Mouse (Mus musculus) natural killer cell, adult 2 months (primary cell): Measurements from ENCODE around the gene Cfap54.

Experiments used
- DNase-seq, 2 experiments: peaks; one replicate each; pipeline ENCODE4 v3.0.0; 2022; ENCODE audit warnings: low spot score in 2 of 2

Cfap54 gene

DNA sequence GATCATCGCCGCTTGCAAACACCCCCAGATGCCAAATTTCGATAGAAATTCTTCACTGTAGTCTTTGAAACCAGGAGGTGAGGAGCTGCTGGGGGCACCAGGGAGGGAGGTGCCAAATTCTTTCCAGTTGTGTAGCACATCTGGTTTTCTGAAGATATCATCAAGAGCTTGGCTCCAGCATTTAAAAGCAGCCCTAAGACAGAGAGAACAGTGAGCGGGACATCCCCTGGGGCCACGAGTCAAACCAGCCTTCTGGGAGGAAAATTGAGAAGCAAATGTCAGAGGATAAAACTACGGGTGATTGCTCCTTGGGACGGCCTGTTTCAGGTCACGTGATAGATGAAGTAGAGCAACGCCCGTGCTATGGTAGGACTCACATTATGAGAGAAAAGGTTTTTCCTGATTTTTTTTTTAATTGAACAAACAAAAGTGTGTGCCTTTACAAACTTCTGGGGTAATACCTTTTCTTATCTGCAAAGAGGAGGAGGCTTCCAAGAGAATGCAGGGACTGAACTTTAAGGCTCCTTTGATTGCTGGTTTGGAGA lies 143.6 kb downstream of the Cfap54 start:
- no peak for DNase-seq

DNA sequence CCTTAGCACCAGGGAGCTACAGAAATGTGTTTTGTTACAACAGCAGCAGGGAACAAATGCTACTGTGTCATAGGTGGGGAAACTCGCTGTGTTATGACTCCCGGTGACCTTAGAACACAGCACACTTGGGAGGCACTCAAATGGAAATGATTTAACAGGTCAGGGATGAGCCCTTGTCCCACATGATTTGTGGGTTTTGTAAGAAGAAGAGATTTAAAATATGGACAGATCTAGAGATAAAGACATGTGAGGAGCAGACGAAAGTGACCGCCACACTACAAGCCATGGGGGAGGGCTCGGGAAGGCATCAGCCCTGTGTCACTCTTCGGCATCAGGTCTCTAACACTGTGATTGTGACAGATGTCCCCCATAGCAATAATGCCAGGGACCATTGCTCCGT lies 144.3 kb downstream of the Cfap54 start:
- DNase-seq = no peak

DNA sequence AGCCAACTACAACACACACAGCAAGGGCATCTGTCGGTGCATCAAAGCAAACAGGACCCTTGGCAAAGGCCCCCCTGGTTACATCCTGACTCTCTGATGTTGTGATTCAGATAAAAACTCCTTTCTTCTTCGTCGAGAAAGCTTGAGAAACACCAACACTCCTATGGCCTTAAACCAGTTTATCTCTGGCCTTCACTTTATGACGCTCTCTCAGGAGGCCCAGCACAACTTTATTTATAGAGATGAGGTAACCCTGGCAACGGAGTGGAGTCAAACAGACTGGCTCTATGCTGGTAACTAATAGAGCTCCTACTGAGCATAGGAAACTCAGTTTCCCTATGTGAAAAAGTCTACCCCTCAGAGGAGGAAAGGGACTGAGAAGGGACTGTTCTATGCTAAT lies 146.9 kb downstream of the Cfap54 start:
- no peak for DNase-seq

DNA sequence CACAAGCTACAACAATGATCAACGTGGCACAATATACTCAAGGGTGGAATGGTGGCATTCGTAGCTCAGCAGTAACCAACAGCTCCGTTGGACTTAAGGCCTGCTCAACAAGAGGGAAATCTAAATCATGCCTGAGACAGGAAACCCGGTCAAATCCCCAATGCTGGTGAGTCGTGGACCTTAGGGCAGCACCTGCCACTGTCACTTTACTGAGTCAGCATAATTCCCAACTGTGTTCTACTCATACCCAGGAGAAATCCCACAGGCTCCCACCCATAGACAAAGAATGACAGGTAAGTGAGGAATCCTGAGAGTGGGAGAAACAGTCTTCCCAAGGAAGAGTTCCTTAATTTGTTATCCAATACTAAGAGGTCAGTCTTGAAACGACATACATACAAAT lies 147.8 kb downstream of the Cfap54 start:
- no peak for DNase-seq

DNA sequence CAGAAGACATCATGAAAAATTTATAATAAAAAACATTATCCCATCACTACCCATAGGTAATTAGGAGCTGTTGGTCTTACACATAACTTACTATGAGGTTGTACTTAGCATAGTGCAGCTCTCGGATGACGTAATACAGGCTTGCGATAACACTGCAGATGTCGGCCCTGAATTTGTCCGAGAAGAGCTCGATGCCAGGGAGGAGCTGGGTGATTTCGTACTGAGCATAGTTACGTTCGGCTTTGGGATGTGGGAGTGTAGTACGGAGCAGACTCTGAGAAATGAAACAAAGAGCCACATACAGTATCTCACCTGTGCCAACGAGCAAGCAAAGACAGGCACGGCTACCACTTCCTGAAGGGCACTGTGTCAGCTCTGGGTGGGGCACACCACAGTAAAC lies 149.0 kb downstream of the Cfap54 start:
- no peak for DNase-seq

DNA sequence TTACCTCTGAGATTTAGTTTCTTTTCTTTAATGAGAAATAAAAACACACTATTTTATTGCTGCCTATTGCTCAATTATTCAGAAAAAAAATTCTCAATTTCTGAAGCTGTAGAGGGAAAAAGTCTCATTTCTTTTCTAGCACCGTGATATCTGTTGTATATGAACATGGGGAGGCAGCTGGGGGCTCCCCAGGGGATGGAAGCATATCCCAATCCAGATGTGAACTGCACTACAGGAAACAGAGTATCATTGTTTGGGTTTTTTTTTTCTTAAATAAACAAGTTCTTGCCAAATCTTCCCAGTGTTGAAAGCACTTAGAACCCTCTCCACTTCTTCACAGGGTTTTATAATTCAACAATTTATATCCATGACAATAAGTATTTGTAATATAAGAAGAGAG lies 151.4 kb downstream of the Cfap54 start:
- no peak for DNase-seq

DNA sequence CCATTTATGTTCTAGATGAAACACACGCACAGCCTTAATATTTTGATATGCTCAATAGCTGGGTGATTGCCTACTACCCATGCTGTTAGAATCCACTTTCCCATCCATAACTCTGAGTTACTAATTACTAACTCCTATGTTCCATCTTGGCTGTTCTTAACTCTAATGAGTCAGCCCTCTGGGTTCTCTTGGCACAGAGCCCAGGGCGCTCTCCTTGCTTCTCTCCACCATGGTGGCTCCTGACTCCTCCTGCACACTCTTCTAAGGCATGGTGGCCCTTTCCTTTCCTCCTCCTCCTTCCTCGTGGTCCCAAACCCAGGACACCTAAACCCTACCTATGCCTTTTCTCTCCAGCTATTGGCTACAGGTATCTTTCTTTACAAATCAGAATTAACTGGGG lies 153.2 kb downstream of the Cfap54 start:
- no peak for DNase-seq

DNA sequence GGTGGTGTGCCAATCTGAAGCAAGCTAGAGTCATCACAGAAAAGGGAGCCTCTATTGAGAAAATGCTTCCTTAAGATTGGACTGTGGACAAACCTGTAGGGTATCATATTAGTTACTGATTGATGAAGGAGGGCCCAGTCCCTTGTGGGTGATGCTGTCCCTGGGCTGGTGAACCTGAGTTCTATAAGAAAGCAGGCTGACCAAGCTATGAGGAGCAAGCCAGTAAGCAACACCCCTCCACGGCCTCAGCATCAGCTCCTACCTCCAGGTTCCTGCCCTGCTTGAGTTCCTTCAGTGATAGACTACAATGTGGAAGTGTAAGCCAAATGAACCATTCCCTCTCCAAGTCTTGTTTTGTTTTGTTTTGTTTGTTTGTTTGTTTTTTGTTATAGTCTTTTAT lies 162.9 kb downstream of the Cfap54 start:
- no peak for DNase-seq

DNA sequence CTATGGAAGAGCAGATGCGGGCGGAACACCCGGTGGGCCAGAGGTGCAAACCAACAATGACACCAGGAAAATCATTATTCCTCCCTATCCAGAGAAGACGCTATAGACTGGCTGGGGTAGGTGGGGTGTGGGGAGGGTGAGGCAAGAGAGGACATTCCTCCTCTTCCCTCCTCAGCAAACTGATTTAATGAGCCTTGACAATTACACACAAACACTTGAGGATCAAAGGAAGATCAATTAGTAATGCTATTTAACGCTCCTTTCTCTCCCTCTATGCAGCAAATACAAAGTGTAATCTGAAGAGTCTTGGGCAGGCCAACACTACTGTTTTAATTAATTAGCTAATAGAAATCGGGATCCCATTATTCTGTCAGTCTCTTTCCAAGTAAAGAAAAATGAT lies 174.2 kb downstream of the Cfap54 start:
- no peak for DNase-seq

DNA sequence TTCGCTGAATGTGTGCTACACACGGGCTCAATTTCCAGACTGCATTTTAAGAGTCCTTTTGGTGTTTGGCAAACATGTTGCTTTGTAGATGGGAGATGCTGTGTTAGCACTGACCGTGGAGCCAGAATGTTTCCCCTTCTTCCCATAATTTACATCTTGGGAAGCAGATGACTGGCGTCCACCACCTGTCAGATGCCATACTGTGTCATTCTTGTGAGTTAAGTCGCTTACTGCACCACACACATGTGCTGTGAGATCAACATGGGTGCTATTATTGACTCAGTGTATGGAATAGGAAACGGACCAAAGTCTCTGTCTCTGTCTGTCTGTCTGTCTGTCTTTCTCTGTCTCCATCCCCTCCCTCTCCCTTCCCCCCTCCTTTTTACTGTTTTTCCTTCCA lies 193.0 kb downstream of the Cfap54 start:
- DNase-seq = no peak

DNA sequence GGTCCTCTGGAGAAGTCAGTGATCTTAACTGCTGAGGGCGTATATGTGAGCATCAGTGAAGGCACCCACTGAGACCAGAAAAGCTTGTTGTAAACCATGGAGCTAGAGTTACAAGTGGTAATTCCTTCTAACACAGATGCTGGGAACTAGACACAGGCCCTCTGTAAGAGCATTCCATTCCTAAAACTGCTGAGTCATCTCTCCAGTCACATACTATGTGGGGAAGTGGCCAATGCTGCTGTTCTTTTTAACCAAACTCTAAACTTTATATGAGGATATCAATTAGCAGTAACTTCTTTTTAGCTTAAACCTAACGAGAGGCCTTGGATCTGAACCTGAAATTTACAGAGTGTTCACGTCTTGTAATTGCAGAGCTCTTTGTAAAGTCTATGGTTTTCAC lies 203.4 kb downstream of the Cfap54 start:
- no peak for DNase-seq

DNA sequence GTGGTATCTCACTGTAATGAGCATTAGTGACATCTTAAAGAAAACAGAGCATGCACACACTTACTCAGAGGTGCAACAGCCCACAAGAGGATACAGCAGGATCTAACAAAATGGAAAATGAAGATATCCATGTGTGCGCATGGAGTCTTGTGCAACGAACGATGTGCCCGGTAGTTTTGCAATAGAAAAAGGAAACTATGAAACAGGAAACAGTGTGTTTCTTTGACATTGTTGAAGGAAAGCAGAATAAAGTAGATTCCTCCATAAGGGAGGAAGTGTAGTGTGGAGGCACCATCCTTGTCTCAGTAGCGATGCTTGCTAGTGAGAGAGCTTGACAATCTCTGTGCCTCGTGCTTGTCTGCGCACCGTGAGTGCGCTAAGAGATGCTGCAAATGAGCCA lies 240.4 kb downstream of the Cfap54 start:
- DNase-seq = no peak

DNA sequence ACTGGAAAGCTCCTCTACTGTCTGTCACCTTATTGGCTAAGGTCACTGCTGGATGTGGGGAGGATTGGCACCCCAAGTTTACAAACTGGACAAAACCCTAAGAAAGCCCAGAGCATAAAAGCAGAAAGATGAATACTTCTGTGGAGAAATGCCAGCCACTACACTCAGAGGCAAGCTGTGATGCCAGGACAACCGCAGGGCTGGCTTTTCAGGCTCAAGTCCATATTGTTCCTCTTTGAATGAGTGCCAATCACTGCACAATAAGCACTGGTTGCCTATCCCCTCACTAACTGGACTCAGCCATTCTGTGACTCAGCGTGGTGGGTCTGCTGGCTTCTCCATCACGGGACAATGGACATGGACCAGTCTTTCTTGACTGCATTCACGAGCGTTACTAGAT lies 243.8 kb downstream of the Cfap54 start:
- no peak for DNase-seq

DNA sequence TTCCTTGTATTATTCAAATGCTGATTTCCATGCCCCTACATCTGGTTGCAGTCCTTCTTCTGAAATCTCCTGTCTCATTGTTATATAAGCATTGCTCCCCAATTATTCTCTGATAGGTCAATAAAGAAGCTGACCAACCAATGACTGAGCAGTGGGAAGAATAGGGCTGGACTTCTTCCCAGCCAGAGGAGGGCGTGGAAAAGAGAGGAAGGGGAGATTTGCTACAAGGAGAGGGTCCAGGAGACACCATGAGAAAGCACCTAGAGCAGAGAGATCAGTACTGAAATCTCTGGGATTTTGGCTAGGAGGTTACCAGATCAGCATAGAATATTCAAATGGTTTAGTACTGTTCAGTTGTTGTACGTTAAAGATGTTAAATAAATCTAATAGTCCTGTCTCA lies 244.4 kb downstream of the Cfap54 start:
- no peak for DNase-seq

DNA sequence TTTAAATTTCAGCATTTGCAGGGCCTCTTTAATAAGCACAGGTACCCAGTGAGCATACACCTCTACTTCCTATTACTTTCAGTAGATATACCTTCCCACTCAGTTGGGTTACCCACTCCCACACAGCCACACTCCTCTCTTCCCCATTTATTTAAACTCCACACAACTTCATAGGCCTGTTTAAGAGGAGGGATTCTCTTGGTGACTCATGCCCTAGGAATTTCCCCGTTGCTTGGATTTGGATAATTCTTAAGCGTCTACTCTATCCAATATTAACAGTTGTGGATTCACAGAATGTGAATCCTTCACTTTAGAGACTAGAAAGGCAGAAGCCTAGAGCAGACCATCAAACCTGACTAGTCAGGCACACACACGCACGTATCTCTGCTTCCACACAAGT lies 259.9 kb downstream of the Cfap54 start:
- DNase-seq = no peak

DNA sequence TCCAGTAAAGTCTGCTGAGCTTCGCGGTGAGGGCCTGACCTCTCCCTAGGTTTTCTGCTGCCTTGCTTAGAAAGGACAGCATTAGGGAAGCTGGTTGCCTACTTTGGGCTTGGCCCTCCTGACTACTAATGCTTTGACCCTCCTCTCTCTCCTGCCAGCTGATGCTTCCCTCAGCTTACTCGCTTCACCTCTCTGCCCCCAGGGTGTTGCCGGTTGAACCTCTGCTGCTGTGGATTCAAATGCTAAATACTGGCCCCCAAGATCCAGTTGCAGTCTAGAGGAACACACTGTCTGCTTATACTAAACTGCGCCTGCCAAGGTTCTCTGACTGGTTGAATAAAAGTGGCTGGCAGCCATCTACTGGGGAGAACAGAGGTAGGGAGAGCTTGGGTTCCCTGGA lies 263.2 kb downstream of the Cfap54 start:
- no peak for DNase-seq

DNA sequence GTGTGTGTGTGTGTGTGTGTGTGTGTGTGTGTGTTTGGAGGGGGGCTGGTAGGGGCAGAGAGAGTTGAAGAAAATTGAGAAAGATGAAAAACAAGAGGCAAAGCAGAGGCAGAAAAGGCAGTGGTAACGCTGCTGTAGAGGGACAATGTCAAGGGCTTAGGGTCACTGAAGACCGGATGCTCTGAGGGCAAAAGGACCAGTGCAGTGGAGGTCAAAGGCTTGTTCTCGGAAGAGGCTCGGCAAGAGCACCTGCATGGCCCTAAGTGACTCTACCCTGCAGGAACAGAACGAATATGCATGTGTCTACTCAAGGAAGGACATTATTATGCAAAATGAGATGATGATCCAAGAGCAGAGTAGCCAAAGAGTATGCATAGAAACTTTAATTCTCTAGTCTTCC lies 264.5 kb downstream of the Cfap54 start:
- DNase-seq = no peak

DNA sequence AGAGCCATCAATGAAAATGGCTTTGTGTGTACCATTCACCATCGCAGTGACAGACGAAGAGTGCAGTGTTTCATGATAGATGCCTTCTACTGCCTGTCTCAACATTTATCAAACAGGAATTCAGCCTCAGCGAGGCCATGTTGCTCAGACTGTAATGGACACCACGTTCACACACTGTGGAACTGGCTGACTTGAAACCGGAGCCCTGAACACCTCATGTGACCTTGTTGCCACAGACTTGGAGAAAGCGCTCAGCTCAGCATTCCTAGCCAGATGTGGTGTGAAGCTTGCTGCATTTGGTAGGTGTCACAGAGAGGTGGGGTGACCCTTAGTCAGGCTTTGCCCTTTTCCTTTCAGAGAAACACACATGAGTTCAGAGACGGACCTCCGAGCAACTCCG lies 270.5 kb downstream of the Cfap54 start:
- no peak for DNase-seq

DNA sequence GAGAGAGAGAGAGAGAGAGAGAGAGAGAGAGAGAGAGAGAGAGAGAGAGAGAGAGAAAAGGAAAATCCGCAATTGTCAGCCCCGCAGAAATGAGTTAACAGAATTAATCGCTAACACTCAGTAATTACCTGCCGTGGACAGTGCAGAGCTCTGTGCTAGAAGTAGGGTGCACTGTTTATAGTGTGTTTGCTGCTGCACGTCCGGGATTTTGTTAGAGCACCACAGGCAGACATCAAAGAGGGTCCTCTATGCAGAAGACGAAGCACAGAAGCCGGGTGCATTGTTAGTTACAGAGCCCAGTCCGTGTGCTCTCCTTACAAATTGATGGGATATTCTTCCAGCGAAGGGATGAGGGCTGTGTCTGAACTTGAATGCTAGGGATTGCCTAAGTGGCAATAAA lies 289.5 kb downstream of the Cfap54 start:
- DNase-seq = no peak

DNA sequence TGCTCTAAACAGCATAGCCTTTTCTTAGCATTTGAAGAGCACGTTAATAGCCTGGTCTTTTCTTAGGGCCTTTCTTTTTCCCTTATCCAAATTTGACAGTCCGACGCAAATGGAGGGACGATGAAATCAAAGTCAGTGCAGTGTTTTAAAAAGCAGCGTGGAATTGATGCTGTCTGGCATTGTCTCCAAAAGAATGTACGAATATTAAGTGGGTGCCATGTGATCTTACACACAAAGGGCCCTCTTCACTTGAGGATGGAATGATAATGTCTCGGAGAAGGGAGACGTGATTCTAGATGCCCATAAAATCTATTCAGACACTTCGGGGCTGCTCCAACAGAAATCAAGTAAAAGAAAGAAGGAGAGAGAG lies 289.9 kb downstream of the Cfap54 start:
- DNase-seq = no peak

DNA sequence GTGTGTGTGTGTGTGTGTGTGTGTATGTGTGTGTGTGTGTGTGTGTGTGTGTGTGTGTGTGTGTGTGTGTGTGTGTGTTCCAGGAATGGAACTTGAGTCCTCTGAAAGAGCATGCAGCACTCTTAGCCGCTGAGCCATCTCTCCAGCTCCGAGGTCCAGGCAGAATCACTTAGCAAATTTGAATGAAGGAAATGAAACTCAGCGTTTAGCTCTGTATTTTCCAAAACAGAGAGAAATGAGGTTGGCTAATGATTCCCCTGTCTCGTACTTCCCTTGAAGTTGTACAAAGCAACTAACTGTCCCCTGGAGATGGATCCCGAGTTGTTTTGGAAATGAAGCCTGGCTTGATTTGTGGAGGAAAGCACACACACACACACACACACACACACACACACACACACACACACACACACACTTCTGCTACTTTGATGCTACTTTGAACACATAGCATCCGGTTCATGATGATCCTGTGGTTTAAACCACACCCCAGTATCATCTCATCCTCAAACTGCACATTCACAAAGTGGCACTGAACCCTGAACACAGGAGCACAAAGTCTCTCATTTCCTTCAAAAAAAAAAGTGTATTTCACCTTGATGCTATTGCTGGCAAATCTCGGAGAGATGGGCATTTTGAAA lies 290.4 kb downstream of the Cfap54 start:
- DNase-seq = no peak

DNA sequence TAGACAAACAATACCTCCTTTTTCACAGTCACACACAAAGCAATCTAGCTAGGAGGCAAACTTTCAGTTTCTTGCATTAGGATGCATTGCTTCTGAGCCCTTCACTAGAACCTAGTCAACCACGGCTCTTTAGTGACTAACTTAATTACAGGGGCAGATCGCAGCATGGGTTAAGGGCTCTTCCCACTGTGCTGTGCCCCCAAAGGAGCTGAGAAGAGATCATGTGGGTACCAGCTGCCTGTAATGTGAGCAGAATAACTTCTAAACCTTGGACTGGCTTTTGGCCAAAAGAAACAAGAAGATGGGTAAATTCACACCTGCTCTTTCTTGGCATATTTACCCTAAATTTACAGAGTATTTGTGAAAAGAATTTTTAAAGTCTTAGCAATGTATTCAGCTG lies 291.2 kb downstream of the Cfap54 start:
- DNase-seq = no peak

DNA sequence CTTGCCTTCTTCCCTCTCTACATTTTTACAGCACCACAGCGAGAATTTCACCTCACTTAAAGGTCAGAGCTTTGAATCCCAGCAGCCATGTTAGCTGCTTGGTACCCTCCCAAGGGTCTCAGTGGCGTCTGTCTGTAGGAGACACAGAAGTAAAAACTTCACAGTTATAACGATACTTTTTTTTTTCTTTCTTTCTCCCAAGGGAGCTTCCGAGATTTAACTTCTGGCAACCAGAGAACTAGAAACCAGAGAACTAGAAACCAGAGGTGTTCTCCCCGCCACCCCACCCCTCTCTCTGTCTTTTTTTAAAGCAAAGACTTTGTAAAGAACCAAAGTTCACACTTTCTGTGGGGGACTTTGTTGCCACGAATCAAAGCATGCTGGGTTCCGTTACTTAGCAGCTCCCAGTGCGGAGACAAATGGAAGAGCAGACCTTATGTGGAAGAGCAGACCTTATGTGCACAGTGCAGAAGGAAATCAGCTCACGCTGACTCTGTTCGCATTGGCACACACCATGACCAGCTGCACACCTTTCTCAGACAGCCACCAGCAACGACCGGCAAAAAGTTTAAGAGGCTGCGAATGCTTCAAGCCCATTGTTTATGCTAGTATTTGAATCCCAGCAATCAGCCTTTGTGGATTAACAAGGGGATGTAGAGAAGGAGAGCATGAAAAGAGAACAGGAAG lies 292.9 kb downstream of the Cfap54 start:
- DNase-seq = no peak

DNA sequence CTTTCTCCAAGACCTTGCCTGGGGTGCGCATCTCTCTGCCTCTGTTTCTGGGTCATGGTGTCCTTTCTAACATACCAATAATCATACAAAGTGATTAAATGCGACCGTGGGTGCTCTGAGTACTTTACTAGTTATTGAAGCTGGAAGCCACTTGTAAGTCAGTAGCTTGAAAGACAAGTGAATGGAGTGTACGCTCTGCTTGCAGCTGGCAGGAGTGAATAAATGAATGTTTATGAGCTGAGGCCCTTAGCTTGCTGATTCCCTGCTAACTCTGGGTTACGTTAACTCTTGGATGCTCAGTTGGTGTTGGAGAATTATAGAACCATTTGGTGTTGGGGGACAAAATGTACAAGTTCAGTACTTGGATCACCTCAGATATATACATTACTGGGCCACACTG lies 298.7 kb downstream of the Cfap54 start:
- no peak for DNase-seq
